Mouse (Mus musculus): ENCODE results near the gene Rif1.

DNA sequence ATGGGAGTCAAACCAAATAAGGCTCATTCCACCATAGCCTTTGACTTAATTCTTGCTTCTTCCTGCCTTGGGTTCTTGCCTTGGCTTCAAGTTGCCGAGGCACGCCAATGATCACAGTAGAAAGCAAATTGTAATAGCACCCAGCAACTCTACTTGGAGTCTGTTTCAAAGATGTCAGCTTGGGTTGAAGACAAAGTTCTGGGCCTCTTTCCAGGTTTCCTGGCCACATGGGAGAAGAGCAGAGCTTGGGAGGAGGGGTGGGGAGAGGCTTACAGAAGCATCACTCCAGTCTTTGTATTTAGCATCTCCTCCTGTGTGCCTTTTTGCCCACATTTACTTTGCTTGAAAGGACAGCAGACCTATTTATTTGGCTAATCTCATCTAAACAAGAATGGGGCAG is 60.7 kb downstream of the Rif1 start:
- no peak for TF ChIP-seq CTCF (IDR thresholded peaks at IDR 0.05; ENCODE audit: low read depth)
- no peak for TF ChIP-seq EP300 (IDR thresholded peaks at IDR 0.05; ENCODE audit: low read depth)

Data from liver, embryonic 14.5 days (tissue).